Mouse (Mus musculus): ENCODE measurements around the gene Trpm5. TPM values are rescaled to one million over a fixed set of nuclear protein-coding genes. Genes with fewer than 3 reads are reported as not detected.

The Trpm5 gene
- polyA plus RNA-seq (2014; fragmentation: Nextera tagmentation; extraction: Ambion mirVana) = 14.1 and 17.8 TPM in 2 replicates

DNA sequence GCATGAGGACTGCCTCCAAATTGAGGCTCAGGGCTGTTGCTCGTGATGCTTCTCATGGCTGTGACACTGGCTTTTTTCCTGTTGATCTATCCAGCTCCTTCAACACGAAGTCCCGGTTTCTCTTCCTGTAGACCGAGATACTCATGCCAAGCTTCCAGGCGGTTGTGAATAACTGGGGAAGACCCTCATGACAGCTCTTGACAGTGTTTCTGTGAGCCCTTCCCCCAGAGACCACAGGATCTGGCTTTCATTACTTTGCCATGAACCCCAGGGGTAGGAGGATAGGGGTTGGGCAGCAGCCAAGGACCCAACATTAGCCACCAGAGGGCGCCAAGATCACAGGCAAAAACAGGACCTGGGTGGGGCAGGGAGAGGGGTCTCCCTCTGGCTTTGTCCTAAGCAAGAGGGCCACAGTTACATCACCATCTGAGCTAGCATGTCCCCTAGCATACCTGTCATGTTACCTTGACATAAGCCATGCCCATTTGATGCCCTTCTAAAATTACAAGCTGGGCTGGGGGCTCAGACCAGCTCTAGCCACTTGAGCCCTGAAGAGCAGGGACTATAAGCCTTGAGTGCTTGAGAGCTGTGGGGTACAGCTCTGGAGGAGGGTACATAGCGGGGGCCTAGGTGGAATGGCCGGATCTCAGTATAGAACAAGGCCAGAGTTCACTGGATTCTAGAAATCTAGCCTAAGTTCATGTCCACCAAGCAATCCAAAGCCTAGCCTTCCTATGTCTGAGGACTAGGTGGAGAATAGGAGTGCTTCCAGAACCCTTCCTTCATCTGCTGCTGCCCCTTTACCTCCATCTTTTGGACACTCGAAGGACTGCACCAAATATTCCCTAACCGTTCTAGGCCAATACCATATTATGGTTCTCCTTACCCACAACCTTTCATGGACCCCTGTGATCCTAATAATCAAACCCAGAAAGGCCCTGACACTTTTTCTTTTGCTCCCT is at the start of gene Trpm5:
Trpm5 (minus strand) TSS at position 51 of the 962 bp plus-strand sequence.
- H3K27me3 ChIP-seq (replicated peaks; ENCODE audit: control insufficient read depth, insufficient read depth, low read length) = no peaks in the 10 kb centered on the region
- H3K4me1 ChIP-seq (replicated peaks; ENCODE audit: control insufficient read depth, insufficient read depth, low read length) = no peaks in the 10 kb centered on the region
- 37% methylated on average over 10 of the region's 10 CpGs for WGBS
- no peak within 1 kb of the TSS for H3K9ac ChIP-seq (ENCODE audit: low read length)
- ATAC-seq (replicated peaks; ENCODE audit: low FRiP score, low TSS enrichment, low read depth) (peak; percentile 47; the same call in 1 of the 2 replicates), DNase-seq (ENCODE audit: low spot score) (peak; percentile 90)
- H3K4me3 ChIP-seq (ENCODE audit: low read depth, low read length) = no peak within 1 kb of the TSS
- H3K36me3 ChIP-seq (ENCODE audit: control insufficient read depth, insufficient read depth, low read length) = no peaks in the 10 kb centered on the region
- H3K4me2 ChIP-seq (ENCODE audit: low read length) = no peak within 1 kb of the TSS
- H3K27ac ChIP-seq (ENCODE audit: low read depth) = no peak within 1 kb of the TSS
- H3K9me3 ChIP-seq (ENCODE audit: control insufficient read depth, low read length) = no peaks in the 10 kb centered on the region

GRCm38 (mm10) chr7:143142680-143143079 is 48.2 kb upstream of the Trpm5 start:
- Histone ChIP-seq H3K4me1 (replicated peaks; ENCODE audit: control insufficient read depth, insufficient read depth, low read length) (no peaks in the 10 kb centered on the region), H3K36me3 (ENCODE audit: control insufficient read depth, insufficient read depth, low read length) (no peaks in the 10 kb centered on the region), H3K9me3 (ENCODE audit: control insufficient read depth, low read length) (no peaks in the 10 kb centered on the region), H3K4me2 (ENCODE audit: low read length) (no peak overlapping the region), H3K9ac (ENCODE audit: low read length) (no peak overlapping the region), H3K27ac (ENCODE audit: low read depth) (no peak overlapping the region), H3K27me3 (replicated peaks; ENCODE audit: control insufficient read depth, insufficient read depth, low read length) (no peaks in the 10 kb centered on the region), H3K4me3 (ENCODE audit: low read depth, low read length) (no peak overlapping the region)
- 90% methylated on average over 2 of the region's 2 CpGs for WGBS
- DNase-seq (ENCODE audit: low spot score) (no peak), ATAC-seq (replicated peaks; ENCODE audit: low FRiP score, low TSS enrichment, low read depth) (no peak)

DNA sequence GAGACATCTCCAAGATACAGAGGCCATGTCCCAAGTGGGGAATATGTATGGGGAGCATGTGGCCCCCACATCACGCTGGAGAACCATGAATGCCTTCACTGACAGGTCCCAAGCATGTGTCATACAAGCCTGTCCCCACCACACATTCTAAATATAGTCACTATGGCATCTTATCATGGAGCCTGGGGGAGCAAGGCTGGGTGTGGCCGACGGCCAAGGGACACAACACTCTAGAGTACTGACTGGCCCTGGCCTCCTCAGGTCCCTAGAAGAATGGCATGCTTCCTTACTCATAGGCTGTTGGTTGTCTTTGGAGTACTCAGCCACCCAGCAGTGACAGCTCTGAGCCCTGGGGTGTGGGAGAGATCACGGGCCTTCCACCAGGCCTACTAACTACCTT is 45.5 kb upstream of the Trpm5 start:
- H3K27me3 ChIP-seq (replicated peaks; ENCODE audit: control insufficient read depth, insufficient read depth, low read length) = no peaks in the 10 kb centered on the region
- DNase-seq (ENCODE audit: low spot score) (no peak), ATAC-seq (replicated peaks; ENCODE audit: low FRiP score, low TSS enrichment, low read depth) (no peak)
- no peak overlapping the region for H3K4me3 ChIP-seq (ENCODE audit: low read depth, low read length)
- no peak overlapping the region for H3K27ac ChIP-seq (ENCODE audit: low read depth)
- H3K9ac ChIP-seq (ENCODE audit: low read length) = no peak overlapping the region
- WGBS = 80% methylated on average over 4 of the region's 4 CpGs
- no peaks in the 10 kb centered on the region for H3K9me3 ChIP-seq (ENCODE audit: control insufficient read depth, low read length)
- no peaks in the 10 kb centered on the region for H3K4me1 ChIP-seq (replicated peaks; ENCODE audit: control insufficient read depth, insufficient read depth, low read length)
- no peaks in the 10 kb centered on the region for H3K36me3 ChIP-seq (ENCODE audit: control insufficient read depth, insufficient read depth, low read length)
- no peak overlapping the region for H3K4me2 ChIP-seq (ENCODE audit: low read length)

DNA sequence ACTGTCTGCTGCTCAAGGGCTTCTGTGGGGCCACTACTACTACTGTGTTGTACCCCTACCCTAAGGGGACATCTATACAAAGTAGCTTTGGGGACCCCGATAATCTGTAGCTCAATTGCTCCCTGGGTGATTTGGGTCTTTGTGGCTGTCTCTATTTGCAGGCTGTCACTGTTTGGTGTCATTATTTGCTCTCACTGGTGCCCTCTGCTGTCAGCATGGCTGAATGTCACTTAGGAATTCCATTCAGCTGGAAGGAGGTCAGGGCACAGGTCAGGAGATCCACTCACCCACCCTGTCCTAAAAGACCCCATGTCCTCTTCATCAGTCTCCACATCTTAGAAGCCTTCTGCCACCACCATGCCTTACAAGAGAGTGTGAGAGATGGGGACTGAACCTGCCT is 44.3 kb upstream of the Trpm5 start:
- 26% methylated on average over 1 of the region's 1 CpGs for WGBS
- ATAC-seq (replicated peaks; ENCODE audit: low FRiP score, low TSS enrichment, low read depth) = no peak

GRCm38 (mm10) chr7:143136561-143136960 is 42.1 kb upstream of the Trpm5 start:
- H3K36me3 ChIP-seq (ENCODE audit: control insufficient read depth, insufficient read depth, low read length) = no peaks in the 10 kb centered on the region

More for the DNA sequence above, 44.3 kb upstream of the Trpm5 start:
- Histone ChIP-seq H3K9ac (ENCODE audit: low read length) (no peak overlapping the region), H3K9me3 (ENCODE audit: control insufficient read depth, low read length) (no peaks in the 10 kb centered on the region), H3K4me2 (ENCODE audit: low read length) (no peak overlapping the region), H3K27me3 (replicated peaks; ENCODE audit: control insufficient read depth, insufficient read depth, low read length) (no peaks in the 10 kb centered on the region), H3K4me1 (replicated peaks; ENCODE audit: control insufficient read depth, insufficient read depth, low read length) (no peaks in the 10 kb centered on the region), H3K27ac (ENCODE audit: low read depth) (no peak overlapping the region), H3K4me3 (ENCODE audit: low read depth, low read length) (no peak overlapping the region), H3K36me3 (ENCODE audit: control insufficient read depth, insufficient read depth, low read length) (no peaks in the 10 kb centered on the region)
- peak; percentile 84 for DNase-seq (ENCODE audit: low spot score)

DNA sequence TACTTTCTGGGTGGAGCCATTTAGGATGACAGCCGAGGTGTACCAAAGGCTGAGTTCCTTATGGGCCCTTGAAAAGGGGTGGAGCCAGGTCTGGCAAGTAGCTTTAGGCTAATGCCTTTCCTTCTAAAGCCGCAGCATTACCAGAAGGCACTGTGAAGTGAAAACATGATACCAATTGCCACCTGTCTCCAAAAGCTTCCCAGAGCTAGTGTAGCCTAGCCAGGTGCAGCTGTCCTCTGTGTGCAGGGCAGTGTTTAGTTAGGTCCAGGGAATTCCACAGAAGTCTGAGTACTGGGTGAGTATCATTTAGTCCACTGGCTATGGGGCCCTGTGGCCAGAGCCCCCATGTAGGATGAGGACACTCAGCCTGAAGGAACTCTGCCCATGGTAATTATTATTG is 41.7 kb upstream of the Trpm5 start:
- Histone ChIP-seq H3K4me3 (ENCODE audit: low read depth, low read length) (no peak overlapping the region), H3K27me3 (replicated peaks; ENCODE audit: control insufficient read depth, insufficient read depth, low read length) (no peaks in the 10 kb centered on the region), H3K9ac (ENCODE audit: low read length) (no peak overlapping the region), H3K4me2 (ENCODE audit: low read length) (no peak overlapping the region), H3K9me3 (ENCODE audit: control insufficient read depth, low read length) (no peaks in the 10 kb centered on the region), H3K4me1 (replicated peaks; ENCODE audit: control insufficient read depth, insufficient read depth, low read length) (no peaks in the 10 kb centered on the region), H3K36me3 (ENCODE audit: control insufficient read depth, insufficient read depth, low read length) (no peaks in the 10 kb centered on the region), H3K27ac (ENCODE audit: low read depth) (no peak overlapping the region)
- DNase-seq (ENCODE audit: low spot score) = no peak
- 71% methylated on average over 2 of the region's 2 CpGs for WGBS
- no peak for ATAC-seq (replicated peaks; ENCODE audit: low FRiP score, low TSS enrichment, low read depth)

More at GRCm38 (mm10) chr7:143136561-143136960, 42.1 kb upstream of the Trpm5 start:
- no peak overlapping the region for H3K9ac ChIP-seq (ENCODE audit: low read length)
- H3K4me3 ChIP-seq (ENCODE audit: low read depth, low read length) = no peak overlapping the region
- WGBS = 58% methylated on average over 5 of the region's 5 CpGs
- no peaks in the 10 kb centered on the region for H3K27me3 ChIP-seq (replicated peaks; ENCODE audit: control insufficient read depth, insufficient read depth, low read length)
- DNase-seq (ENCODE audit: low spot score) = no peak
- no peaks in the 10 kb centered on the region for H3K9me3 ChIP-seq (ENCODE audit: control insufficient read depth, low read length)
- H3K4me2 ChIP-seq (ENCODE audit: low read length) = no peak overlapping the region
- no peaks in the 10 kb centered on the region for H3K4me1 ChIP-seq (replicated peaks; ENCODE audit: control insufficient read depth, insufficient read depth, low read length)
- ATAC-seq (replicated peaks; ENCODE audit: low FRiP score, low TSS enrichment, low read depth) = no peak
- no peak overlapping the region for H3K27ac ChIP-seq (ENCODE audit: low read depth)

GRCm38 (mm10) chr7:143132815-143133214 is 38.4 kb upstream of the Trpm5 start:
- H3K9ac ChIP-seq (ENCODE audit: low read length) = no peak overlapping the region
- H3K4me1 ChIP-seq (replicated peaks; ENCODE audit: control insufficient read depth, insufficient read depth, low read length) = no peaks in the 10 kb centered on the region
- no peak overlapping the region for H3K27ac ChIP-seq (ENCODE audit: low read depth)
- no peaks in the 10 kb centered on the region for H3K9me3 ChIP-seq (ENCODE audit: control insufficient read depth, low read length)
- H3K4me2 ChIP-seq (ENCODE audit: low read length) = no peak overlapping the region
- H3K27me3 ChIP-seq (replicated peaks; ENCODE audit: control insufficient read depth, insufficient read depth, low read length) = no peaks in the 10 kb centered on the region
- ATAC-seq (replicated peaks; ENCODE audit: low FRiP score, low TSS enrichment, low read depth) (no peak), DNase-seq (ENCODE audit: low spot score) (no peak)
- H3K36me3 ChIP-seq (ENCODE audit: control insufficient read depth, insufficient read depth, low read length) = no peaks in the 10 kb centered on the region
- H3K4me3 ChIP-seq (ENCODE audit: low read depth, low read length) = no peak overlapping the region
- WGBS = 80% methylated on average over 5 of the region's 5 CpGs

- Histone ChIP-seq H3K4me1 (replicated peaks; ENCODE audit: control insufficient read depth, insufficient read depth, low read length) (peaks cover 16% of the 10 kb centered on the region), H3K36me3 (ENCODE audit: control insufficient read depth, insufficient read depth, low read length) (no peaks in the 10 kb centered on the region), H3K9me3 (ENCODE audit: control insufficient read depth, low read length) (no peaks in the 10 kb centered on the region), H3K9ac (ENCODE audit: low read length) (no peak overlapping the region), H3K27me3 (replicated peaks; ENCODE audit: control insufficient read depth, insufficient read depth, low read length) (no peaks in the 10 kb centered on the region), H3K27ac (ENCODE audit: low read depth) (no peak overlapping the region), H3K4me2 (ENCODE audit: low read length) (no peak overlapping the region), H3K4me3 (ENCODE audit: low read depth, low read length) (no peak overlapping the region)
- no peak for ATAC-seq (replicated peaks; ENCODE audit: low FRiP score, low TSS enrichment, low read depth)
- WGBS = 75% methylated on average over 3 of the region's 3 CpGs
- no peak for DNase-seq (ENCODE audit: low spot score)
Observed at GRCm38 (mm10) chr7:143124902-143125301, 30.5 kb upstream of the Trpm5 start.
